Mouse (Mus musculus) left cerebral cortex, adult 9 months (tissue): Measurements from ENCODE around the gene Smtn.

ENCODE experiments used
- DNase-seq, 2 experiments: peaks; one replicate each; pipeline ENCODE4 v3.0.0; 2022; ENCODE audit warnings: low spot score in 2 of 2

The Smtn gene

GRCm38 (mm10) chr11:3527766-3528165 is 12.6 kb downstream of the Smtn start:
- DNase-seq = no peak

DNA sequence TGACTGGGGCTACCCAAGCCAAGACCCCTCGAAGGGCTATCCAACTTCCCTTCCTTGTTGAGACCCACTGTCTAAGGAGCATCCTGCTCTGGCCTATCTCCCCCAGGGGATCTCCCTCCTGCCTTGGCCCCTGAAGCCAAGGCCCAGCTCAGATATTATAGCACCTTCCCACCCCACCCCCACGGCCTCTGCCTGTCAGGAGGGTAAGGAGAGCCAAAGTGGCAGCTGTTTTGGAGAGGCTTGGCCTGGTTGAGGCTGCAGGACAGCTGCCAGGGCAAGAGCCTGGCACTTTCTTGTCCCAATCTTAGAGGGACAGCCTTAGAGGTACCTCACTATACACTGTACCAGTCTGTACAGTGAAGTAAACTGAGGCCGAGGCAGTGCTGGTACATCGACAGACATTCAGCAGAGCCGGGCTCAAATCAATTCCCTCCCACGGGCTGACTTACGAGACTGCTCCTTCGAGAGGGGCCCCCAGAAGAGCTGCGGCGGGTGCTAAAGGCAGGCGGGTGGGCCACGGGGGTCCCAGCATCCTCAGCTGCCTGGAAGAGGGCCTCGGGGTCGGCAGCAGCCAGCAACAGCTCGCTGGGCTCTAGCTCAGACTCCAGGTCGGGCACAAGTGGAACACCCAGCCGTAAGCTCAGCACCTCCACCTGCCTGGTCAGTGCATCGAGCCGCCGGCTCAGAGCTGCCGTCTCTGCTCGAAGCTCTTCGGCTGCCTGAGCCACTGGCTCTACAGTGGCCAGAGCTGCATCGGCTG is 13.3 kb downstream of the Smtn start:
- no peak for DNase-seq

DNA sequence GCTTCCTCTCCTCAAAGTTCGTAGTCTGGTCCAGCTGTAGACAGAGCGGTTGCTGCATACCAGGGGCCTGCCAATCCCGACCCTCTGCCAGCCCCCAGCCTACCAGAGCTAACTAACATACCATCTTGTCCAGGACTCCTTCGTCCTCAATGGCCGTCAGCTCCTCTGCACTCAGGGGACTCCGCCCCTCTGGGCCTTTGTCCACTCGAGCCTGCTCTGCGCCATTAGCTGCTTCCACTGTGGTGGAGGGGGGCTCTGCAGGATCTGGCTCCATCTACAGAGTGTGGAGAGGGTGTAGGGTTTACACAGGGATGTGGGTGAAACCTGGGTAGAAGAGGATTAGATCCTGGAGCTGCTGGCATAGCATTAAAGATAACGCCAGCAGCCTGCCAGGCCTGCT is 14.2 kb downstream of the Smtn start:
- no peak for DNase-seq

GRCm38 (mm10) chr11:3525560-3525959 is 14.9 kb downstream of the Smtn start:
- no peak for DNase-seq

- no peak for DNase-seq
Measured at GRCm38 (mm10) chr11:3523840-3524582, 16.4 kb downstream of the Smtn start.

GRCm38 (mm10) chr11:3522285-3523000 is 18.0 kb downstream of the Smtn start:
- no peak for DNase-seq

DNA sequence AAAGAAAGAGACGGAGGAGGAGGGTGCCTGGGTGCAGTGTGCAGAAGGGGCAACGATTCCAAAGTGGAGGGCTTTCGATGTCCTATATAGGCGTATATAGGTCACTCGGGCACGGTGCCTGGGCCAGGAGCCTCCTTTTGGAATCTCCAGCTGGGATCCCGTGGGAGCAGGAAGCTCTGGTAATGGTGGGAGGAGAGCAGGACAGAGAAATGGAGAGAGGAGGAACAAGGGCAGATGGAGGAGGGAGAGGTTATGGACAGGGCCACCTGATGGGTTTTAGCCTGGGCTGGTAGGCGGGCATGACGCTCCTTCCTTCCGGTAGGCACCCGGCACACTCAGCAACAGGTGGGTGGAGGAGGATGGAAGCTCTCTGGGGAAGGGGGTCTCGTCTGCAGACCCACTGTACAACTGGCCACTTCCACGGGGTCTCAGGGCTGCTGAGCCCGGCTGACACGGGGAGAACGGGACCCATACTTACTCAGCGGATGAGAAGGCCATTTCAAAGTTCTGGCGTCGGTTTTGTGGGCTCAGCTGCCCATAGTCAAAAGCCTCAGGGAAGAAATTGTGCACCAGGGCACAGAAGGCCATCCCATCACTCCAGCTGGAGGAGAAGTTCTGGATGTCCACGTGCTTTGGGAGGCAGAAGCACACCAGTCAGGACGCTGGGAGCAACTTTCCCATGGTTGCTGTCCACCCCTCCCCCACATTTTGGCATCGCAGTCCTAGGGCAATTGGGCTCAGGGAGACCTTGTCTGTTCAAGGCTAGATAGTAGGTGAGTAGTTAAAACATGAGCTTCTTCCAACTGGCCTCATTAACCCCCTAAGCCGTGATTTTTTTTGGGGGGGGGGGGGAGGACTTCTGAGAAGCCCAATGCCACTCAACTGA is 18.8 kb downstream of the Smtn start:
- no peak for DNase-seq

DNA sequence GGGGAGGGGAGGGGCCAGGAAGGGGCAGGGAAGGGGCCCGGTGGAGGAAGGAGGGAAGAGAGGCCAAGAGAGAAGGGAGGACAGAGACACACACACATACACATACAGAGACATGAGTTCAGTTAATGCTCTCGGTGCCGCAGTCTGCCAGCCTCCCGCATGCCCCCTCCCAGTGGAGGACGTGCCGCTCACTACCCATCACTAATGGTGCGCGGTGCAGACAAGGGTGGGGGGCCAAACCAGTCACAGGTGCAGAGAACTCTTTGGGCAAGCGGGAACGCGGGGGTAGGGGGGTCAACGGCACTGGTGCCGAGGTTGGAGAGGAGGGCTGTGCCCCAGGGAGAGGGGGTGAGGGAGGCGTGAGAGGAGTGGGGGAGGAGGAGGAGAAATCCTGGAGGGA is 19.5 kb downstream of the Smtn start:
- no peak for DNase-seq

GRCm38 (mm10) chr11:3519756-3520398 is 20.5 kb downstream of the Smtn start:
- DNase-seq = no peak

DNA sequence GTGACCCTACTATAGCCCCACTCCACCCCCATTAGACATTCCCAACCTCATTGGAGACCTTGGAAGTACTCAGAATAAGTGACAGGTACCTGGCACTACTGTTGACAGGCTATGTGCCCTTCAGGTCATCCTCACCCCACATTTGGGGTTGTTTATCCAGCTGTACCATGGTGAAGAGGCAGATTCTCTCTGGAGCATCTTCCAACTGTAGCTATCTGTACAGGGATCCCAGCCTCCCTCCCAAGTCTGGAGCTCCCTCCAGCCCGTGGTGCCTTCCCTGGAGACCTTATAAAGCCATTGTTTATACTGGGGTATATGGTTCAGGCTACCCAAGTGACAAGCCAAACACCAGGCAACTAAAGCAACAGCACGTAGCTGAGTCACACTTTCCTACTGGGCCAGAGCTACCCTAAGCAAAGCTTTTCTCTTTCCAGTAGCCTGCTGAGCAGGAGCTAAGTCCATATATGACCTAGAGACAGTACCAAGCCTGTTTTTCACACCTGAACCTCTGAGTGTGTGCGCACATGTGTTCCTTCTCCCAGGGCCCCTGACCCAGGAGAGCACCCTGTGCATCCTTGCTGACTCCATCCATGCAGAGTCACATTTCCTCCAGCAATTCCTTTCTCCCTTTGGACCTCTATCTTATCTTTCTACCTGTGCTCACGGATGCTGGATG is 21.2 kb downstream of the Smtn start:
- no peak for DNase-seq

DNA sequence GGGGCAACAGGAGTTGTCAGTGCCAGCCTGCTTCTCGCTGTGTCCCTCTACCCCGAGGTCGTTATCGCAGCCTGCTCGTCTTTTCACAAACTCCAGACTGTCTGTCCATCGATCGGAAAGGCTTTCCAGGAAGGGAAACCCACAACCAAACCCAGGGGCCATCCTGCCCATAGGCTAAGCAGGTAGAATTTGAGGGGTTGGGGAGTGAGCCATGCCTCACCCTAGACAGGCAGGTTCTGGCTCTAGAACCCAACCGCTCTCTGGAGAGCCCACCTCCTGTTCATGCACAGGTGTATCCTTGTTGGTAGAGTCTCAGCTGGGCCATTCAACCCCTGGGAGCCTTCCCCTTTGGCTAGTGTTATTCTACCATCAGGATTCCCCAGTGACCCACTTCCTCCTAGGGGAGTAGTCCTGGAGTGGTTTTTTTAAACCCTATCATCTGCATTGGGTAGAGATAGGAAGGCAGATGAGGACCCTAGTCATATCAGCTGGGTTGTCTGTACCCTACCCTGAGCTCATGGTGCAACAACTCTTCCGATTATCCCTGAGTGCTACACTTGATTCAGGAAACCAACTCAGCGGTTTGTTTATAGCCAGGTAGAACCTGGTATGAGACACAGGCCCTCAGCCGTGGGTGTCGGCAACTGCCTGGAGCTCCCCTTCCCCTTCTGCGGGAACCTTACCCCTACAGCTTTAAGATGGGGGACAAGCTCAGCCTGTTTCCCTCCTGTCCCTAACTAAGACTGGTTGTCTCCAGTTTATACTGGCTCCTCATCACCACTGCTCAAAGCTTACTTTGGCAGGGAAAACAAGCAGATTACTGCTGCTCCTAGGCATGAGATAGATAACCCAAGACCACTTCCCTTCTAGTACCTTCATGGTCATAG is 22.3 kb downstream of the Smtn start:
- no peak for DNase-seq

- no peak for DNase-seq
Measured at GRCm38 (mm10) chr11:3516859-3517845, 23.3 kb downstream of the Smtn start.

GRCm38 (mm10) chr11:3516121-3516520 is 24.3 kb downstream of the Smtn start:
- DNase-seq = no peak

DNA sequence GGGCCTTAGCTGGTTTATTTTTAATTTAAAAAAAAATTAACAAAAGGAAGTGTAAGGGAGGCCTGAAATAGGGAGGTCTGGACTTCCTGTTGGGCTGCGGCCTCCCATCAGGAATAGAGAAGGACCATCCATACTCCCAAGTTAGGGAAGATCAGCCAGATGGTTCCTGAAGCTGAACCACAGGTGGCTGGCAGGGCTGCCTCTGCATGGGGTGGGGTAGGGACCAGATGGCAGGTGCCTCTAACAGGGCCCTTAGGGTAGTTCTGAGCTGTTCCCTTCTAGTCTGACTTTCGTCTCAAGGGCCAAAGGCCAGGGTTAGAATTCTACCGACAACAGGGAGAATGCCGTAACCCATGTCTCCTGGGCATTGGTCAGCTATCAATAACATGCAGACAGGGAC is 24.8 kb downstream of the Smtn start:
- DNase-seq = no peak

DNA sequence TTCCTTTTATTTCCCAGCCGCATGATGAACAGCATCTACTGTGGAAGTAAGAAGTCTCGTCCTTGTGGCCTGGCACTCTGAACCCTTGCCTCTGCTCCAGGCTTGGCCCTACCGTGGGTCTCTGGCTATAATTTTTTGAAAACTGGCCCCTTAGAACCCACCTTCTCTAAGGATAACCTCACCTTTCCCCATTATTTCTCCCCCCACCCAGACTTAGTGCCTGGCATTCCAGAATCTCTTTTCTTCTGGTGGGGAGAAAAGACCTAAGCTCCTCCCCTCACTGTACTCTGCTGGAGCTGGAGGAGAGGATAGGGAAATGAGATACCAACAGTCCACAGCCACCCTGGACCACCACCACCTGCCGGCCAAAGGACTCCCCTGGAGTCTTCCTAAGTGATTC is 25.2 kb downstream of the Smtn start:
- no peak for DNase-seq

GRCm38 (mm10) chr11:3514529-3515054 is 25.8 kb downstream of the Smtn start, which contains the start of gene Selenom:
Gene Selenom (plus strand): TSS chr11:3514684.
- peak; percentile 86 to 93 for DNase-seq

DNA sequence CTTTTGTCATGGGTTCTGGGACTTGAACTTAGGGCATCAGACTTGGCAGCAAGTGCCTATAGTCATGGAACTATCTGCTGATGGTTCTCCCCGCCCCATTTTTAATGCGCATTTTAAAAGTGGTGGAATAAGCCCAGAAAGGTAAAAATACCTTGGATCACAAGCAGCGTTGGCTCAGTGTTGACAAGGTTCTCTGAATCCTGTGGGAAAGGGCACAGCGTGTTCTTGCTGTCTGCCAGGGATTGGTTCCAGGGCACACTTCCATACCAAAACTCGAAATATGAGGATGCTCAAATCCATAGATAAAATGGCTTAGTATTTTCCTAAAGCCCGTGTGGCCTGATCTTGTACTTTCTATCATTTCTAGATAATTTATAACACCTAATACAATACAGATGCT is 27.1 kb downstream of the Smtn start:
- no peak for DNase-seq

DNA sequence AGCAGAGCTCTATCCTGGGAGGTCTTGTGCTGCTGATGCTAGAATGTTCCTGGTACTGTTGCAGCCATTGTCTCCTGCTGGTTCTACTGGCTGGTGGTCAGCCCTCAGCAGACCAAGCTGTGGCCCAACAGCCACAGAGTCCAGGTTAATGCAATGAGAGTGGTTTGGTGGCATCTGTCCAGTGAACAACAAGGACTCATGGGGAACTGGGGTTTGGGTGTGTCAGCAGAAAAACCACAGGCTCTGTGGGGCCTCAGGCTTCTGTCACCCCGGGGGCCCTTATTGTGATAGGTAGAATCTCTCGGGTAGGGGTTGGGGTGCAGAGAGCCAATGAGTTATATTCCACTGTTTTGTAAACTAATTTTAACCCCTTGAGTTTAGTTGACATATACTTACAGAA is 30.1 kb downstream of the Smtn start:
- no peak for DNase-seq
